Mouse (Mus musculus): ENCODE measurements at regions not wholly inside any gene's neighbourhood (a gene's known extent, or its start where the extent isn't known, plus 50 kb on each side); places are given as distances from the start of the nearest gene placed in this dataset.

DNA sequence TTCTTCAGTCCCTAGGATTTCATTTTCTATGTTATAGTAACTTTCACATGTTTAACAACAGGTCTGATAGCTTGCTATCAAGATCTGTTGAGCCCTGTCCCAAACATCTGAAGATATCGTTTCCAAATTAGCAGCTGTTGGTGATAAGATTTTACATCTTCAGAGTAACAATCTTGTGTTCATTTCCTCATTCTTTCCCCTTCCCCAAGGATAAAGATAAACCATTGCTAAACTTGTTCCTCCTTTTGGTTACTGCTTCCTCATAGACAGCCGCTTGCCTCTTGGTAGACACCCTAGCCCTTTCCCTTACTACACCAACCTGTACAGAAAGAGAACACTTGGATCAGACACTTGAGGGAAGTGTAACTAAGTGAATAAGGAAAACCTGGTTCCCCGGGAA, 58.6 kb downstream of the Kcnrg start:
- in situ Hi-C loops (cut with MboI, MseI), result loop anchor here in 1 of 2 experiments (25.0 kb wide), 1 partner anchor 1096 kb away; the partner anchor contains the start of gene Ints6

DNA sequence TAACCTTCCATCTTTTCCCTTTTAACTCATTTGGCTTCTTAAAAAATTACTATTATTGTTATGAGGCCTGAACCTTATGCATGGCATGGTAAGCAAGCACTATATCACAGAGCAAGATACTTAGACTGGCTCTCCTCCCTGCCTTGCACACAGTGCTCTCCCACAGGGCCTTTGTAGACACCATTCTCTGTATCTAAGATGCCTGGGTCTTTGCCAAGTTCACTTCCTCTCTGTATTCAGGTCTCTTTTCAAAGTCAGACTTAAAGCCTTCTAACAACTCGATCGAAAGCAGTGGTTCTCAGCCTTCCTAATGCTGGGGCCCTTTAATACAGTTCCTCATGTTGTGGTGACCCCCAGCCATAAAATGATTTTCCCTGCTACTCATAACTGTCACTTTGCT, 65.9 kb downstream of the Kcnrg start:
- in situ Hi-C loops (cut with MboI, MseI), result loop anchor here (10.0 to 25.0 kb wide), 3 partner anchors 682 to 1089 kb away; partner anchors contain the start of genes Gucy1b2 (in 1 of the 2) and Ints6 (in 1 of the 2)

- in situ Hi-C loops (cut with MboI, MseI), result loop anchor here (10.0 kb wide), 2 partner anchors 677 to 777 kb away; partner anchors contain the start of gene Gucy1b2 (in 1 of the 2)
Measured at GRCm38 (mm10) chr14:61678107-61678506, 70.8 kb downstream of the Kcnrg start.

DNA sequence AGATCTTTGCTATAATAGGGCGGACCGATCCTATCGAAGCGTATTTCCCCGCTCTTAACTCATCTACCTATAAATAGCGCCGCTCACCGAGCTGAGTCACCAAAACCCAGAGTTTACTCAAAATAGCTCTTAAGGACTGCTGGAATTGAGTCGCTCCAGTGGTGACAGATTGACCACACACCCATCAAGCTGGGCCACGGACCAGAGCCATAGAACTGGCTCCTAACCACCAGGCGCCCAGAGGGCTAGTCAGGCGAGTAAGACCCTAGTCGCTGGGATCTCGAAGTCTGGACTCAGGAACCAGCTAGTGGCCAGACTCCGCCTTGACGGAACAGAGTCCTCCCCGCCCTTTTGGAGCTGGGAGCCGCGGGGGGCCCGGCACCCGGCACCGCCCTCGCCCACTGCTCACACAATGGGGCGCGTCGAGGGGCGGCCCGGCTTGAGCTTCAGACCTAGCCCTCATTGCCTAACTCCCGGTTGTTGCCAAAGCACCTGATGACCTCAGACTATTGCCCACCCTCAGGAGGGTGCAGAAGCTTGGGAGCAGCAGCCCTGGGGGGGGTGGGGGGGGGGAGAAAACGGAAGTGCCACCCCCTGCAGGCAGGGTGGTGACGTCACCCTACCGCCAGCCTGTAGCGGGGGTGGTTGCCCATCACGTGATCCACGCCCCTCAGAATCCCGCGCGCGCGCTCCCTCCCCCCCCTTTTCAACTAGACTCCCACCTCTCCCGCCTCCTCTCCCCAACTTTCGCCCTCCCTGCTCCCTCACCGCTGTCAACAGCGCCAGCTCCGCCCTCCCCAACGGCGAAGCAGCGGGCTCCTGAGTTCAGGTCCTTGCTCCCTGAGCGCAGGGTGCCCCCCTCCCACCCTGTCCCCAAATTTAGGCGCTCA, 73.8 kb downstream of the Kcnrg start:
- in situ Hi-C loops (cut with MboI, MseI), result loop anchor here in 1 of 2 experiments (5.0 kb wide), 1 partner anchor 34 kb away; no protein-coding TSS in a partner anchor

GRCm38 (mm10) chr14:61681708-61682701, 74.7 kb downstream of the Kcnrg start:
- in situ Hi-C loops (cut with MboI, MseI), result loop anchor here in 1 of 2 experiments (5.0 kb wide), 1 partner anchor 35 kb away; no protein-coding TSS in a partner anchor

DNA sequence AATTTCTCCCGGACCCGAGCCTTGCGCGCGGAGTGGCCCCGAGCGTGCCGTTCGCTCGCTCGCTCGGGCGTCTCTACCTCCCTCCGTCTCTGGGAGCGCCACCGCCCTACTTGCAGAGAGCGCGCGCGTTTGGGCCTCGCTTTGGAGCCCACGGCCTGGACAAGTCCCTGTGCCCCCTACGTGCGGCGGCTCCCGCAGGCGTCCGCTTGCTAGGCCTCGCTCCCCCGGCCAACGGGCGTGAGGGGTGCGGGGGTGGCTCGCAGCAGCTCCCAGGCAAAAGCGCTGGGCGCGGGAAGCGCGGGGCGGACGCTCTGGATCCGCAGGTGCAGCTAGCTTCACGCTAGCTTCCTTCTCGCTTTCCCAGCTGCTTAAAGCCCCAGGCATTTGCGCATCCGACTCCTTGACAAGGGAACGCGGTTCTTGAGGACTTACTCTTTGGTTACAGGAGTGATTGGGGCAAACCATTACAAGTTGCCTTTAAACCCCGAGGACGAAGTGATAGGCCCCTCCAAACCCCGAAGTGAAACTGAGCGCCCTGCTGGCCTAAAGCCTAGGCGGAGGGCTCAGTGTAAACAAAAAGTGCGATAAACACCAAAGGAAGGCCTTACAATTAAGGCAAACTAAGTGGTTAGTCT, 75.6 kb downstream of the Kcnrg start:
- in situ Hi-C loops (cut with MboI, MseI), result loop anchor here in 1 of 2 experiments (5.0 kb wide), 1 partner anchor 36 kb away; no protein-coding TSS in a partner anchor

DNA sequence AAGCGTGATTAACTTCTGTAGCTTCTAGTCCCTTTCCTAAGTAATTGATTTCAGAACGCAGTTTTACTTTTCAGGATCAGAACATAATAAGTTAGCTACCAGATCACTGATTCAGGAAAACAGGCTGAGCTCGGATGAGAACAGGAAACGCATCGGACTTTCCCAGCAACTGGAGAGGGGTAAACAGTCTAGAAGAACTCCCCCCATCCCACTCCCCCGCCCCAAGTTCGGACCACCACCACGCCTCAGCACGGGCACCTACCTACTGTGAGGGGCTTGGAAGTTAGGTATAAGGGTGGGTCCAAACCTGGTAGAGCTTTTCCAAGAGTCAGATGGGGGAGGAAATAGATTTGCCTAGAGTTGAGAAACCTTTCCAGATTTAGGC, 76.1 kb downstream of the Kcnrg start:
- in situ Hi-C loops (cut with MboI, MseI), result loop anchor here in 1 of 2 experiments (5.0 kb wide), 1 partner anchor 36 kb away; no protein-coding TSS in a partner anchor

- in situ Hi-C loops (cut with MboI, MseI), result loop anchor here in 1 of 2 experiments (5.0 kb wide), 1 partner anchor 37 kb away; no protein-coding TSS in a partner anchor
Measured at GRCm38 (mm10) chr14:61683791-61684411, 76.6 kb downstream of the Kcnrg start.

GRCm38 (mm10) chr14:61684473-61685230, 77.4 kb downstream of the Kcnrg start:
- in situ Hi-C loops (cut with MboI, MseI), result loop anchor here in 1 of 2 experiments (5.0 kb wide), 1 partner anchor 37 kb away; no protein-coding TSS in a partner anchor

GRCm38 (mm10) chr14:61685231-61685800, 78.1 kb downstream of the Kcnrg start:
- in situ Hi-C loops (cut with MboI, MseI), result no loop called here

DNA sequence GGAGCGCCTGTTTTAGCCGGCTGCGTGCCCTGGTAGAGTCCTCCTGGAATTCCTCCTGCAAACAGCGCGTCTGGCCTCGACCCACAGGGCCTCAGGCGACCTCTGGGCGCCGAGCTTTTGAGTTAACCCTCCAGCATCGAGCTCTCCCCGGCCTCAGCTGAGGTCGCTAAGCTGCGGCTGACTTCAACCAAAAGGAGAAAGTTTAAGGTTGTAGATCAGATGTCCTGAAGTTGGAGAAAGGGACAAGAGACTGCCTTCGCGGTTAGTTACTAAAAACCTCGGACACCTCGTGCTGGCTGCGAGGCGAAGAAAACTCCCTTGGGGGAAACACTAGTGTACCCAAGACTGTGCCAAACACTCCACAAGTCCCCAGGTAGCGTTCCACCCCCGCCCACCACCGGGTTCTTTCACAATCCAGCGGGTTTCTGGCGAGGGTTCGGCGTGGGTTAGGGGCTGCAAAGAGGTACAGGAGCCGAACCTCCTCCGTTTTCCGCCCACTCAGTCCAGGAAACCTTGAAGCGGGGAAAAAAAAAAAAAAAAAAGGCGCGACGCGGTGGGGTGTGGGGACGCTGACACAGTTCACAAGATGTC, 78.9 kb downstream of the Kcnrg start:
- in situ Hi-C loops (cut with MboI, MseI), result no loop called here

DNA sequence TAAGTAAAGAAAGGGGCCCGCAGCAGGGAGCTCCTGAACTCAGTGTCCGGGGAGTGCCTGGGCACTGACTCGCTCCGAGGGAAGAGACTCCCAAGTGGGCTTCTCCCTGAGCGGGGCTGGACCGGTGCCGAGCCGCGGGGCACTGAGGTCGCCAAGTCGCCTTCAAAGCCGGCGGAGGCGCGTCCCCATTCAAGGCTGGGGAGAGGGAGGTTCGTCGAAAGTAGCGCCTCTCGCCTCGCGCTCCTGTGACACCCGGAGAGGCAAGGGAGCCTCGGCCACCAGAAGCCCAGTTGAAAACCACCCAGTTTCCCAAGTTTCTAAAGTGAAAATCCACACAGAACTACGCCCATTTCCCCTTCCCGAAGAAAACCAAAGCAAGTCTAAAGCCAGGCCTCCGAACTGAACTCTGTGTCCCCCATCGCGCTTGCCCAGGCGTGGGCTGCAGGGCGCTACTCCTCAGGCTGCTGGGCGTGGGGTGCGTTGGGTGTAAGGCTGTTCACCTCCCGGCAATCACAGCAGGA, 79.6 kb downstream of the Kcnrg start:
- in situ Hi-C loops (cut with MboI, MseI), result no loop called here

GRCm38 (mm10) chr14:61687346-61688012, 80.2 kb downstream of the Kcnrg start:
- in situ Hi-C loops (cut with MboI, MseI), result no loop called here

DNA sequence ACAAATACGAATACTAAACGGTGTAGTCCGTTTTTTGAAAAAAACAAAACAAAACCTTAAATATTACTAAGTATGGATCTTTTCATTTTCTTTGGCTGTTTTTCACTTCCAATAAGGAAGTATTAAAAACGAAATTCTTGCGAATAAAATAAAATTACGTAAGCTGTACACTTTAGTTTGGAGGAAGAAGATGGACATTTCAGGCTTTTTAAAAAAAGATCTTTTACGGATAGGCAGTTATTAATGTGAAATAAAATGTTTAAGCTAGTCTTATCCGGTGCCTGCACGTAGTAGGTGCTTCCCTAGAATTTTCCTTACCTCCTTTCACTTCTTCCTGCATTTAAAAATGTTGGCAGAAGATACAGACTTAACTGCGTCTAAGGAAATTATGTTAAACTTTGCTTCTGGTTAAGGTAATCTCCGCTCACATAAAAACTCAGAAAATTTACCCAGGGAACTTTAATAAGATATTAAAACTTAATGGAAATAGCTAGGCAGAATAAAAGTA, 80.8 kb downstream of the Kcnrg start:
- in situ Hi-C loops (cut with MboI, MseI), result no loop called here

- in situ Hi-C loops (cut with MboI, MseI), result no loop called here
Measured at GRCm38 (mm10) chr14:61688666-61689065, 81.4 kb downstream of the Kcnrg start.

DNA sequence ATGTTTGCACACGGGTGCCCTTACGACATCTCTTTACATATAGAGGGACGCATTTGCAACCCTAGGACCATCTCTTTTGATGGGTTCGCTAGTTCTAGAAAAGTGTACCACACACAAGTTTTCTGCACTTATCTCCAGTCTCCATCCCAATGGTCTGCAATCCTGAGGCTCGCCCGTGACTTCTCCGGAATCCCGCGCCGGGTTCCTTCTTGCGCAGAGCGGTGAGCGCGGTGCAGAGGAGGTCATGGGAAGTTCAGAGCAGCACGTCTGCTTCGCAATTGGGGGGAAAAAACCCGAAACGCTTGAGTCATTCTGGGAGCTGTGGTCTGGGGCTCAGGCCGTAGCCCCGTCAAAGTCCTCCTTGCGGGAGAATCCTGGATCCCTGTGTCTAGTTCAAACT, 82.0 kb downstream of the Kcnrg start:
- in situ Hi-C loops (cut with MboI, MseI), result no loop called here

- in situ Hi-C loops (cut with MboI, MseI), result no loop called here
Measured at GRCm38 (mm10) chr14:61689776-61690175, 82.5 kb downstream of the Kcnrg start.
